Mouse (Mus musculus) R1 (cell line): ENCODE results near the gene Tbx15.
A peak's percentile ranks its signal among the peaks of the same experiment; 100 is the strongest.

Experiments used
- DNase-seq: peaks from one replicate; pipeline ENCODE4 v3.0.0-alpha.2; 2018; ENCODE audit warnings: low read depth, low spot score

The Tbx15 gene

DNA sequence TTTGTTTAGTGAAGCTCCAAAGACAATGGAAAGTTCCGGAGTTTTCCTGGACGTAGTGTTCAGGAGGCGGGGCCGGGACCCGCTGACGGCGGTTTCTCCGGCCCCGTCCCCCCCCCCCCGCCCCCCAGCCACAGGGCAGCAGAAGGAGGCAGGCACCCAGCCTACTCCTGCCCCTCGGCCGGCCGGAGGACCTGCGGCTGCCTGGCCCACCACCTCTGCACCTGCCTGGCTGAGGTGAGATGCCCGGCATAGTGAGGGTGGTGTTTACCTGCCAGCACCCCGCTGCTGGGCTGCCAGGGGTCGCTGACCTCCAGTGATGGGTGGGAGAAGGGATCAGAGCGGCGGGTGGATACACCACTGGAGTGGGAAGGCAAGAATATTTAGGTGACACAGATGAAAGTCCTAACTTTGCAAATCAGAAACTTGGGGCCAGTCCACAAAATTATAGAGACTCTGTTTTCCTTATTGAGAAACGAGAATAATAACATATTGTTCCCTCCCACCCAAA, at the start of gene Tbx15:
Gene Tbx15, plus strand, starts transcription at position 169 of the 508 bp plus-strand sequence.
- no peak for DNase-seq

DNA sequence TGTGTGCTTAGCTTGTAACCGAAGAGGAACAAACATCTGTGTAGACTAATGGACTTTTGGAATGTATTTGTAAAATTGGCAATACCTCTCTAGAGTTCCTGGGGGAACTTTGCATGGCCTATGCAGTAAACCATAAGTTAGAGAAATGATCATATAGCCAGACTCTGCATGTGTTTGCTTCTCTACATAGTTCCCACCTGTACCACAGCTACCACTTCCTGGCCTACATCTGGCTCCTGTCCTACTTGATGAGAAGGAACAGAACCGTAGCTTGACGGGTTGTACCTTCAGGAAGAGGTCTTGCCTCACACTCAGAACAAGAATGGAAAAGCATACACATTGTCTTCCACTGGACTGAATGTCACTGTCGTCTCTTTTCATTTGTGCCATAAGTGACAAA, 46.6 kb upstream of the Tbx15 start:
- DNase-seq: no peak

DNA sequence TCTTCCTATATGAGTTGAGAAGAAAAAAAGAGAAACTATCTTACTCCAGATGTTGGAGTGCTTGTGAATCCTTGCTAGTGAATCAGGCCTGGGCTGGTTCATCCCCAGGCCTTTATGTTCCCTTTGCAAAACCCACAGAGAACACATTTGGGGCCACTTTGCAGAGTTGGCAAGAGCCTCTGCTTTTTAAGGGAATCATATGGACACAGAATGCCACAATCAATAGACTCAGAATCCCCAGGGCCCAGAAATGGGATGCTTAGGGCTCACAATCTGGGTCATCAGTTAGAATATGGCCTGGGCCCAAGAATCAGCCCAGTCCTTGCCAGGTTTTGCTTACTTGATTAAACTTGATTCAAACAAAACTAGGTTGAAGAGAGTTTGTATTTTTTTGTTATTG, 36.9 kb upstream of the Tbx15 start:
- no peak for DNase-seq

DNA sequence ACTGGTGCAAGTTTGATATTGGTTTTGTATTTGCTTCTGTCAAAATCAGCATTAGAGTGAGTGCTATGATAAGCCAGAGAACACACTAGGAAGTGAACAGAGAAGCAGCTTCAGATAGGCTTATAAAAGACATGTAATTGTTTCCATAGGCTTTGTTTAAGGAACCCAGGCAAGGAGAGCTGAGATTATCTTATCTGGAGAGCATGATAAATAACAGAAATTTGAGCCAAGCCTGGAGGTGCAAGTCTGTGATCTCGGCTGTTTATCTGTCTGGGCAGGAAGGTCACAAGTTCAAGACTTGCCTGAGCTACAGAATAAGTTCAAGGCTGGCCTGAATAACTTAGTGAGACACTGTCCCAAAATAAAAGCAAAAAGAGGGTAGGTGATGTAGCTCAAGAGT, 31.8 kb upstream of the Tbx15 start:
- DNase-seq: no peak

DNA sequence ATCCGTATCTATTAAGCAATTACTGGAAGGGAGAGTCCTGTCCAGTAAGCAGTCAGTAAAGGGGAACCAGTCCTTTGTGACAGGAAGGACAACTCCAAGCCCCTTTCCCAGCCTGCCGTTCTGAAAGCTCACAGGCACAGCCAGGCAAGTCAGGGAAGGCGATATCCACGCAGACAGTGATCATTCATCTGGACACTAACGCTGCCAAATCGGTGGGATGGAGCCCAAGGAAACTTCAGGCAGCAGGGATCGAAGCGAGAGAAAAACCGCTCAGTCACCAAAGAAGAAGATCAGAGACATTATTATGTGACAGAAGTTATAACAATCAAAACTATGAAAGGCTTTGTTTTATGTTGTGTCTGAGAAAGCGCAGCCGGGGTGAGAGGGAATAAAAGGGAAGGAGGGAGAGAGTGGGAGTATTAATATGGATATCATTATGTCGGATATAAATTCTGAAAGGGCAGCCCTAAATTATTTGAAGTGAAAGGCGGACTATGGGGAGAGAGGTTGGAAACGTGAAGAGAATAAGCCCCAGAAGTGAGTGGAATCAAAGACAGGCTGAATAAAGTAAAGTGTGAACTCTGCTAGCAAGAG, 29.0 kb upstream of the Tbx15 start:
- no peak for DNase-seq

DNA sequence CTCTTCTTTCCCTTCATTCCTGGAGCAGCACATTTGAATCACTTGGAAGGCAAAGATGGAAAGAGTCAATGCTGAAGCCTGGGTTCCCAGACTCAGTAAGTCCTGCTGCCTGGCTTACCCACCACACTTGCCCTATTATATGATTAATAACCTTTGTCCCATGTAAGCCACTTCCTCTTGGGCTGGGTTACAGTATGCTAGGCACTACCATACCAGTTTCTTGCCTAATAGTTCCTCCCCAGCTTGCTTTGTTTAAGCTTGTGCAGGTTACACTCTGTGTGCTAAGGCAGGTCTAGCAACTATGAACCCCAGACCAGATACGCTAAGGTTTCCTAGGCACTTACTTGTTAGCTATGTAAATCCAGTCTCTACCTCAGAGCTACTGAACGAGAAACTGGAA, 12.4 kb upstream of the Tbx15 start:
- no peak for DNase-seq

DNA sequence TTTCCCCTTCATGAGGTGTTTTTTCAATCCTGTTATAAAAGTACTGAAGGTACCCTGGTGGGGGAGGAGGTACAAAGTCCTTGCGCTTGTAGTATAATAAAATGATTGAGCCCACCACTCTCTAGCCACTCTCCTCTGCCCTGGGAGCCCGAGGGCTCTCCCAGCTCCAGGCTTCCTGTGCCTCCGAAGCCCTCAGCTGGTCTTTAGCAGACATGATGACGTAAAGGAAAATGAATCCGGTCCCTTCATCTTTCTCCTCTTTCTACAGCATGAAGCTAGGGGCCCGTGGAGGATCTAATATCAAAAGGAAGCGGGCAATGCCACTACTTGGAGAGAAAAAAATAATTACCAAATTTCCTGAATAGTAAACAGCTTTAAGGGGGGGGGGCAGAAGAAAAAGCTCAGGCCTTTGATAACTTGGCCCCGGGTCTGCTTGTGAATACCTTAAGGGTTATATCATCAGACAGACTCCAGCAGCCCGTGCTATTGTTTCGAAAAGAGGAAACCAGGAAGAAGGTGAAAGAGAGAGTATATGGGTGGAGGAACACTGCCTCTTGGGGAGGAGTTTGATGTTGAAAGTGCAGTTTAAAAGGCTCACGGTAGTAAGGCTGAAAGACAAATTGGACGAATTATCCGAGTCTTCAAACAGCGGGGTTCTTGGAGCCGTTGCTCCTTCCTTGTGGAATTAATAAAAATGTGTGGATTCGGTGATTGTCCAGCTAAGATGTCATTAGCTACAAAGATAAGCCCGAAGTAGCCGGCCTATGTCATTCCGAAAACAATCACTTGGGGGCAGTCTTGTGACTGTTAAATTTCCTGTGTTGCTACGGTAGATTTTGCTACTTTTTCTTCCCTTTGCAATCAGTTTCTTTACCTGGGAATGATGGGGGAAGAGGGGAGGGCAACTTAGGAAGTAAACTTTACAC, 6.5 kb upstream of the Tbx15 start:
- peak; percentile 57 for DNase-seq

DNA sequence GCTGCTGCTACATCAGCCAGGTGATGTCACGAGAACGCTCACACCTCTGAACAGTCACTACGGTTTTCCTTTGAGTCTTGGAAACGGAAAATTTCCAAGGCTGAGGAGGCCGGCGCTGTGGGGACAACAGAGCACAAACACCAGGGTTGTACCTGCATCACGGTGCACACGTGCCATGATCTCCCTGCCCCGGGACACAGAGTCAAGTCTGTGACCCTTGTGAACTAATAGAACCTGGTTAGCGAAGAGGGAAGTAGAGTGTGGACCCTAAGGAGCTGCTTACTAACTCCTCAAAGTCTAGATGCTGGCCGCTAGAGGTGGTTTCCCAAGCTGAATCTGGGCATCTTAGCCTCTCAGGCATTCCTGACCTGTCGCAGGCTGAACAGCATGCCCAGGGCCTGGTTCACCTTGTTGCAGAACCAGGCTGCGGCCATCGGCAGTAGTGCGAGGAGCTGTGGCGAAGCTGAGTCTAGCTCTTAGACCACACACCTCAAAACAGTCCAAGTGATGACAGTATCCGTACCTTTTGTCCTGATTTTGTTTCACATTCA, 5.8 kb upstream of the Tbx15 start:
- no peak for DNase-seq

DNA sequence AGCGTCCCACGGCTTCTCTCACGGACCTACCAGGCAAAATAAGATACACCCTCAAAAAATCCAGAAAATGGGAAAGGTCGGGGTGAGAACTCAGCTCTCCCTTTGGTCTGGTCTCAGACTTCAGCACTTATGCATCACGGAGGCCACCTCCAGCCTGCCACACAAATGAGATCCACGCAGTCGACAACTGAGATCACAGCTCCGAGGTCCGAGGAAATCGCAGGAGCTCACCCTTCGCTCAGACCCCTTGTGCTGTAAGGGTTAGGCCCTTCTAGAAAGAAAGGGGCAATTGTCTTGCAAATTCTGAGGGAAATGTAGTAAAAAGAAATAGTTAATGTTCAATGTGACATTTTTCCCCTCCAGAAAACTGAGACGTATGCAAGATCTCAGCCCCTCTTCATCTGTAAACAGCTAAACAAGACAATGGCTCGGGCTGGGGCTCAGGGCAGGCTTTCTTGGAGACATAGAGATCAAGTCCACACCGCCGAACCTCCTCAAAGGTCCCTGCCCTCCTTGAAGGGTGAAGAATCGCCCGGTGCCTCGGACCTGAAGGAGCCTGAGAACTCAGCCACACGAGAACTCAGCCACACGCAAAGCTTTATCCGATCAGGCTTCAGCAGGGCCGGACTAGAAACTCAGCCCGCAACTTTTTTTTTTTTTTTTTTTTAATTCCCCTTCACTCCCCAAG, 4.9 kb upstream of the Tbx15 start:
- DNase-seq: no peak

DNA sequence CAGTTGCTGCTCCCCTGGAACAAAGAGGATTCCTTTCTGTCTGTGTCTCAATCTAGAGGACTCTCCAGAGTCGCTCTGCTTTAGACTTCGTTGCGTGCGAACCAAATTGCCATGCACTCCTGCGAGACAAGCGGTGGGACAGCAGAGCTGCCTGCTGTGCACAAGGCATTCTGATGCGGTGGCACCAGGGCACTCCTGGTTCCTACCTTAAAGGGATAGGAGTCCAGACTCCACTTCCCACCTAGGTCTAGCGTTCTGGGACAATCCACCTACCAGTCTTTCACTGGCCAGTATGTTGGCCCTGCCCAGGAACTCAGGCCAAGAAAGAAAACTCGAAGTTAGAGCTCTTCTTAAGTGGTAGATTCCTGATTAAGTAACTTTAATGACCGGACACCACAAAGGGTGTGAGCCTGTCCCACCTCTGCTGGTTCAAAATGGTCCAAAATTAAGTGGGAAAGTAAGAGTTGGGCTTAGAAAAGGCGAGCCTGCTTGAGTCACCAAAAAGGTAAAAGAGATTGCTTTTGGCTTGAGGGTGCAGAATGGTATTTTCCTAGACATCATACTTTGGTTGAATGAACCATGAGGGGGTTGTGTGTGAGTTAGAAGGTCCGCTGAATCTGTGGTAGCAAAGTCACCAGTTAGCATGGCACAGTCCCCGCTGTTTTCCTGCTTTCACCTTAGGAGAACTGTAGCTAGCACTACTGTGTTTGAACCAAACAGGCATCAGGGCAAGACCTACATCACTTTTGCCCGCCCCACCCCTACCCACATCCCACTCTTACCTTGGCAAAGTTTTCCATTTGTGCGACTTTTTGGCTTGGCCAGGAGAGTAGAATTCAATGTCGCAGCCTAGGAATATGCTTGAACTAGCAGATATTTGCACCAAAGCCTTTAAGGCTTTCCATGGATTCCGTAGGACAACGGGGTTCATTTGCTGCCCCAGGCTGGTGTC, 4.1 kb upstream of the Tbx15 start:
- no peak for DNase-seq

DNA sequence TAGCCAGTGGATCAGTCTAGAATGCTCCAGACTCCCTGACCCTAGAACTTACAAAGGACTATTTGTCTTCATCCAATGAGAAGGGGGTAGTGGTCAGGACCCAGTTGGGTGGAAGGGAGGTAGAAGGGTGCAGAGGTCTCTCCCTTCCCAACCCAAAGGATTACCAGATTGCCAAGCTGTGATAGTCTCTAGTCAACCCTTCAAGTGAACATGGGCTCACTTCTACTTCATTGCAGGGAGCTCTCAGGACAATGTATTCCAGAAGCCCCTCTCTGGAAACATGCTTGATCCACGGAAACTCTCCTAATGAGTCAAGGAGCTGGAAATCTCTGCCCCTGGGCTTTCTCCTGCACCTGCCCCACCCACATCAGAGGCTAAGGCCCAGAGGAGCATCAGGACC, 1.5 kb upstream of the Tbx15 start:
- no peak for DNase-seq

DNA sequence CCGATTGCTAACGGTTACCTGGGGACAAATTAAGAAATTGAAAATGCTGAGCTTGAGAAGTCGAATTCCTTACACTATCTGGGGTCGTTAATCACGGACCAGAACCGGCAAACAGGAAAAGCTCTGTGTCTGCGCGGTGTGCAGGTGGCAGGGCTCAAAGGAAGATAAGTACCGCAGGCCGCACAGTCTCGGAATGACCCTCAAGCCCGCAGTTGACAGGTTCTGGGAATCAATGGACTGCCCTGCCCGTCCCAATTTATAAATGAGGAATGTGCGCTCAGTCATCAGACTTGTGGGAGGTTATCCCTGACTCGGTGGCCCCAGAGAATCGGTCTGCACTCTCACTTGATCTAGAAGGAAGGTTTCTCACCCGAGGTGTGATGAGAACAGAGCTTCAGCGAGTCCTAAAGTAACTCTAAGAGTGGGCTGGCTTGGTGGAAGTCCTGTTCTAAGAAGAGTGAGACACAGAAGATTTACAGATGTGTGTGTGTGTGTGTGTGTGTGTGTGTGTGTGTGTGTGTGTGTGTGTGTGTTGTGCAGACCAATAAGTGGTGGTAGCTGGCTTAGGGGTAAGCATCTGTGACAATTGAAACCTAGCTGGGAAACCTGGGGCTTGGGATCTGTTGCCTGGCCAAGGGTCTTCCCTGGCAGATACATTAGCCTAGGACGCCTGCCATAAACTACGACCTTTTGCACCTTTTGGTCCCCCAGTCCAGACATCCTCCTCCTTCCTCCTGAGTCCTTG, 708 bp upstream of the Tbx15 start:
- DNase-seq: no peak

DNA sequence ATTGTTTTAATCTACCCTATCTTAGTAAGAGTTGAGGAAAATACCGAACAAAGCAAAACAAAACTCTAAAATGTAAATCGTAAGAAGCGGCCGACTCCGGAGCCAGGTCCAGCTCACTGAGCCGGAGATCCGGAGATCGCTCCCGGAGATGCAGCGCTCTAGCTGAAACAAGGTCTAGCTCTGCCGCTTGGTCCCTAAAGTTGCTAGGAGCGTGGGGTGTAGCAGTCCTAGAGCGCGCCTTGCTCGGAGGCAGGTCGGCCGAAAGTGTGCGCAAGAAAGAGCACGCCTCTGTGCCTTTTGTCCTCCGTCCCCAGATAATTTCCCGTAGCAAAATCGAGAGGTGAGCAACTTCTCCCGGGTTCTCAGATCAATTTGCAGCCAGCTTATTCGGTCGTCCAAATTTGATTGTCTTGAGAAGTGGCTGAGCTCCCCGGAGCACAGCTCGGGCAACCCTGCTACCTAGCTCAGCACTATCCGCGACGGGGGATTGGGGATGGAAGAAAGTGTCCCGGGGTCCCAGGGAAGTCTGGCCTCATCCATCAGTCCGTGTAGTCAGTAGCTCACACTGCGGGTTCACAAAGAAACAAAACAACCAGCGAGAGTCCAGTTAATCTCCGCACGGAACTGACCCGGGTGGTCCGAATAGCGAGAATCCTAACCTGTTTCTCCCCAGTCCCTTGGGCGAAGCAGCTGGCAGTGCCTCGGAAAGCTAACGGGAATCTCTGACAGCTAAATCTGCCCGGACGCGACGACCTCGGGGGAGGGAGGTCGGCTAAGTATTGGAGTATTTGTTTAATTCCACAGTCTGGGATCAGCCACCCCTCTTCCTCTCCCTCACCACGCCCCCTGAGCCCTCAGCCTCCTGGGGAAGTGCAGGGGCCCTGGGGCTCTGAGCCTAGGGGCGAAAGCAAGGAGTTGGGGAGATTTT, 894 bp downstream of the Tbx15 start:
- DNase-seq: peak; percentile 67

DNA sequence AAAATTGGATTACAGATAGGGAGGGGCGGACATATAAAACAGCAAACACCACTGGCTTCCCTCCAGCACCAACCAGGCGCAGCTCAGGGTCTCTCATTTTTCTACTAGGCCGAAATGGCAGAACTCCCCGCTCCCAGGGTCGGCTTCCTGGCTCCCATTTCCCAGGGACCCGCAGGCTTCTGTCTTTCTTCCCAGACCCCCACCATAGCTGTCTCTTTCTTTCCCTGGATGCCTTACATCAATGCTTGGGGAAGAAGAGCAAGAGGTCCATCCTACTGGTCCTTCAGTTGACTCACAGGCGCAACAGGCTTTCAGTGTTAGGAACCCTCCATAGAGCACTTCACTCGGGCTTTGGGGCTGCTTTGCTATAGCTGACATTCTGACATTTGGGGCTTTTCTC, 2.3 kb downstream of the Tbx15 start:
- DNase-seq: no peak

DNA sequence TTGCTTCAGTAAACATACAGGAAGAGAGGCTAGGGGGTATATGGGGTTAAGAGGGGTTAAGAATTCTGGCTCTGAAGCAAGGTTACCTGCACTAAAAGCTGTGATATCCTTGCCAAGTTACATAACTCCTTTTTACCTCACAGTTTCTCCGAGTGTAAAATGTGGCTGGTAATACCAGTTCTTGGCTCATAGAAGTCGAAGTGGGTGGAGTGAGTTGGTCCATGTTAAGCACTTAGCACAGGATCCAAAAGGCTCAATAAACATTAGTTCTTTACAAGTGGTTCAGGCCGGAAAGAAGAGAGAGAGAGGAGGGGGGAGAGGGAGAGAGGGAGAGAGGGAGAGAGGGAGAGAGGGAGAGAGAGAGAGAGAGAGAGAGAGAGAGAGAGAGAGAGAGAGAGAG, 5.2 kb downstream of the Tbx15 start:
- no peak for DNase-seq

DNA sequence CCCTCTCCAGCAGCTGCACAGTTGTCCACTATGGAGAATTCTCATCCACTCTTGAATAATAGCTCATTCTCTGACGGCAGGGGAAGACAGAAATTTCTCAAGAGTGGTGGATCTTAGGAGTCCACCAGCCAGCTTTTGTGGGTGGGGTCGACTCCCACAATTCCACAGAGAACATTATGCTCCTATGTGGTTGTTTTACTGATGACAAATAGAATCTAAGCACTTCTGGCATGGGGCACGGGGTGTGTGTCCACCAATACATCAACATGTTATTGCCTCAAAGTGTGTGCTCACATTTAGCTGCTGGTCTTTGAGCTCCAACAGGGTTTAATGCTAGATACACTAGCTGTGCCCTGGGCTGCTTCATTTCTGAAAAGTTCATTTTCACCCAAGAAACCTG, 6.4 kb downstream of the Tbx15 start:
- no peak for DNase-seq

DNA sequence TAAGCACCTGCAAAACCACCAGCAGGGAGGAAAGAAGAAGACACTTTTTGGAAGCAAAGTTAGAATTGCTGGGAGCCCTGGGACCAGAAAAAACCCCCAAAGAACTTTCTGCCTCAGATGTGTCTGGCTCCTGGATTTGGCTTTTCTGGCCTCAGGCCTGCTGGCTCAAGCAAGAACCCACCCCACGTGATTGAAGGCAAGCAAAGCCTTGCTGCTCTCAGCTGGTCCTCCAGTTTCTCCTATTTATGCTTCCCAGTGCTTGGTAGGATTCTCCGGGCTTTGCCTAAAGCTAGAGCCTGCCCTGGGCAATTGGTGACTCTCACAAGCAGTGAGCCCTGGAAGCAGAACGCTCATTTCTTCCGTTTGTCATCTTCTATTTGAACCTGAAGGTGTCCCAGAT, 7.4 kb downstream of the Tbx15 start:
- no peak for DNase-seq

DNA sequence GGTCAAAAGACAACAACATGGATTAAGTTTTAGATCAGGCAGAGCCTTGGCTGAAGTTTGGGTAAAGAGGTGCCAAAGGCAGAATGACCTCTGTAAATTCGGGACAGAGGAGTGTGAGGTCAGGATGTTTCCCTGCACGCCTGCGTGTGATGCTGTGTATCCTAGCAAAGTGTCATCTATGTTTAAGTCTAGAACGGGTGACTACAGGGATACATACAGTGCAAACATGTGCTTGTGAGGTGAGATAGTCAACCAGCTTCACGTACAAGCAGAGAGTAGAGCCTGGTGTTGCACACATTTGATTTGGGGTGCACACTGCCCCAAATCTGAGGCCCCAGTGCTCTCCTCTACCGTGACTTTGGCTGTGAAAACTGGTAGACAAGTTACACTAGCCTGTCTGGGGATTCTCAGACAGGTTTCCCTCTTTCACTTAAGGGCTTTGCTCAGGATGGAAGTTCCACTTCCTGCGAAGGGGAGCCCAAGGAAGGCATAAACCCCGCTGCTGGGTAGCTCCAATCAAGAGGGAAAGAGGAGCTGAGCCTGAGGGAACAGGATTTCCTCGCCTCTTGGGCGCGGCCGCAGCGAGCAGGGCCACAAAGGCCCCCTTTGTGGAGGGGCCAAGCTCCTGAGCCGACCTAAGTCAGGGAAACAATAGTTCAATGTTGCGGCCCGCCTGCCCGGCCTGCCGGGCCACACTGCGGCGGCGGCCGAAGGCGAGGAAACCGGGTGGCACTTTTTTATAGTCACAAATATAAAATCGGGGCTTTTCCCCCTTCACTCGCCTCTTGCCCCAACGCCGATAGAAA, 8.0 kb downstream of the Tbx15 start:
- DNase-seq: no peak
